Mouse (Mus musculus): Measurements from ENCODE around the gene Alb. TPM values are rescaled to one million over a fixed set of nuclear protein-coding genes. Genes with fewer than 3 reads are reported as not detected.

Alb gene
- polyA plus RNA-seq, 1 experiment from 2014 or later: 1.8 TPM

GRCm38 (mm10) chr5:90466806-90467205, 6.1 kb downstream of the Alb start:
- Histone ChIP-seq H3K4me3 (no peak overlapping the region), H3K4me1 (peaks cover 7% of the 10 kb centered on the region; the same call in 1 of the 2 replicates), H3K9ac (no peak overlapping the region), H3K27me3 (no peaks in the 10 kb centered on the region), H3K27ac (no peak overlapping the region), H3K36me3 (no peaks in the 10 kb centered on the region), H3K4me2 (no peak overlapping the region), H3K9me3 (no peaks in the 10 kb centered on the region)
- no peak for ATAC-seq (ENCODE audit: insufficient number of reproducible peaks, insufficient read depth, low FRiP score, low TSS enrichment, low read depth)
- 32% methylated on average over 4 of the region's 4 CpGs for WGBS

- Histone ChIP-seq H3K9ac (no peak overlapping the region), H3K27ac (no peak overlapping the region), H3K4me1 (peaks cover 7% of the 10 kb centered on the region; the same call in 1 of the 2 replicates), H3K4me2 (no peak overlapping the region), H3K4me3 (no peak overlapping the region), H3K36me3 (no peaks in the 10 kb centered on the region), H3K9me3 (no peaks in the 10 kb centered on the region), H3K27me3 (no peaks in the 10 kb centered on the region)
- no peak for ATAC-seq (ENCODE audit: insufficient number of reproducible peaks, insufficient read depth, low FRiP score, low TSS enrichment, low read depth)
- 15% methylated on average over 6 of the region's 6 CpGs for WGBS
Measured at GRCm38 (mm10) chr5:90467245-90467644, 6.5 kb downstream of the Alb start.

- H3K4me2 ChIP-seq: no peak overlapping the region
- H3K4me1 ChIP-seq: peaks cover 7% of the 10 kb centered on the region; the same call in 1 of the 2 replicates
- no peak overlapping the region for H3K4me3 ChIP-seq
- WGBS: 88% methylated on average over 3 of the region's 3 CpGs
- no peak for ATAC-seq (ENCODE audit: insufficient number of reproducible peaks, insufficient read depth, low FRiP score, low TSS enrichment, low read depth)
- no peaks in the 10 kb centered on the region for H3K9me3 ChIP-seq
- H3K9ac ChIP-seq: no peak overlapping the region
- H3K36me3 ChIP-seq: no peaks in the 10 kb centered on the region
- no peak overlapping the region for H3K27ac ChIP-seq
- no peaks in the 10 kb centered on the region for H3K27me3 ChIP-seq
Measured at GRCm38 (mm10) chr5:90470836-90471235, 10.1 kb downstream of the Alb start.

- Histone ChIP-seq H3K27me3 (no peaks in the 10 kb centered on the region), H3K36me3 (no peaks in the 10 kb centered on the region), H3K27ac (no peak overlapping the region), H3K9me3 (no peaks in the 10 kb centered on the region), H3K4me1 (no peaks in the 10 kb centered on the region), H3K9ac (no peak overlapping the region), H3K4me2 (no peak overlapping the region), H3K4me3 (no peak overlapping the region)
- ATAC-seq (ENCODE audit: insufficient number of reproducible peaks, insufficient read depth, low FRiP score, low TSS enrichment, low read depth): no peak
- WGBS: 89% methylated on average over 3 of the region's 4 CpGs
Measured at GRCm38 (mm10) chr5:90473902-90474301, 13.2 kb downstream of the Alb start.

- Histone ChIP-seq H3K36me3 (no peaks in the 10 kb centered on the region), H3K27me3 (no peaks in the 10 kb centered on the region), H3K4me1 (no peaks in the 10 kb centered on the region), H3K9me3 (no peaks in the 10 kb centered on the region), H3K9ac (no peak overlapping the region), H3K4me3 (no peak overlapping the region), H3K27ac (no peak overlapping the region), H3K4me2 (no peak overlapping the region)
- no peak for ATAC-seq (ENCODE audit: insufficient number of reproducible peaks, insufficient read depth, low FRiP score, low TSS enrichment, low read depth)
- WGBS: 90% methylated on average over 5 of the region's 5 CpGs
Measured at GRCm38 (mm10) chr5:90474369-90474768, 13.7 kb downstream of the Alb start.

- Histone ChIP-seq H3K4me3 (no peak overlapping the region), H3K27me3 (no peaks in the 10 kb centered on the region), H3K4me2 (no peak overlapping the region), H3K27ac (no peak overlapping the region), H3K9ac (no peak overlapping the region), H3K4me1 (no peaks in the 10 kb centered on the region), H3K36me3 (no peaks in the 10 kb centered on the region), H3K9me3 (no peaks in the 10 kb centered on the region)
- 89% methylated on average over 3 of the region's 3 CpGs for WGBS
- ATAC-seq (ENCODE audit: insufficient number of reproducible peaks, insufficient read depth, low FRiP score, low TSS enrichment, low read depth): no peak
Measured at GRCm38 (mm10) chr5:90476741-90477140, 16.0 kb downstream of the Alb start.

- Histone ChIP-seq H3K27ac (no peak overlapping the region), H3K4me3 (no peak overlapping the region), H3K9ac (no peak overlapping the region), H3K4me2 (no peak overlapping the region), H3K4me1 (no peaks in the 10 kb centered on the region), H3K36me3 (no peaks in the 10 kb centered on the region), H3K27me3 (no peaks in the 10 kb centered on the region), H3K9me3 (no peaks in the 10 kb centered on the region)
- WGBS: 78% methylated on average over 7 of the region's 7 CpGs
- no peak for ATAC-seq (ENCODE audit: insufficient number of reproducible peaks, insufficient read depth, low FRiP score, low TSS enrichment, low read depth)
Measured at GRCm38 (mm10) chr5:90477308-90478140, 16.8 kb downstream of the Alb start.

GRCm38 (mm10) chr5:90478886-90479285, 18.2 kb downstream of the Alb start:
- ATAC-seq (ENCODE audit: insufficient number of reproducible peaks, insufficient read depth, low FRiP score, low TSS enrichment, low read depth): no peak
- H3K4me1 ChIP-seq: no peaks in the 10 kb centered on the region
- H3K27me3 ChIP-seq: no peaks in the 10 kb centered on the region
- WGBS: 88% methylated on average over 1 of the region's 1 CpGs
- no peak overlapping the region for H3K4me3 ChIP-seq
- H3K27ac ChIP-seq: no peak overlapping the region
- H3K4me2 ChIP-seq: no peak overlapping the region
- H3K36me3 ChIP-seq: no peaks in the 10 kb centered on the region
- no peak overlapping the region for H3K9ac ChIP-seq
- no peaks in the 10 kb centered on the region for H3K9me3 ChIP-seq

GRCm38 (mm10) chr5:90485597-90485996, 24.9 kb downstream of the Alb start:
- WGBS: 86% methylated on average over 7 of the region's 7 CpGs
- no peak for ATAC-seq (ENCODE audit: insufficient number of reproducible peaks, insufficient read depth, low FRiP score, low TSS enrichment, low read depth)
- Histone ChIP-seq H3K27me3 (no peaks in the 10 kb centered on the region), H3K4me1 (no peaks in the 10 kb centered on the region), H3K9me3 (no peaks in the 10 kb centered on the region), H3K36me3 (no peaks in the 10 kb centered on the region), H3K27ac (no peak overlapping the region), H3K9ac (no peak overlapping the region), H3K4me3 (no peak overlapping the region), H3K4me2 (no peak overlapping the region)

GRCm38 (mm10) chr5:90488323-90488722, 27.6 kb downstream of the Alb start:
- Histone ChIP-seq H3K27ac (no peak overlapping the region), H3K27me3 (no peaks in the 10 kb centered on the region), H3K36me3 (no peaks in the 10 kb centered on the region), H3K4me1 (no peaks in the 10 kb centered on the region), H3K9me3 (no peaks in the 10 kb centered on the region), H3K4me2 (no peak overlapping the region), H3K9ac (no peak overlapping the region), H3K4me3 (no peak overlapping the region)
- ATAC-seq (ENCODE audit: insufficient number of reproducible peaks, insufficient read depth, low FRiP score, low TSS enrichment, low read depth): no peak
- 67% methylated on average over 7 of the region's 7 CpGs for WGBS

GRCm38 (mm10) chr5:90490518-90490917, 29.8 kb downstream of the Alb start, which contains the start of gene Afp:
Gene Afp (plus strand): TSS chr5:90490737.
- no peak within 1 kb of the TSS for H3K9ac ChIP-seq
- no peaks in the 10 kb centered on the region for H3K36me3 ChIP-seq
- no peak within 1 kb of the TSS for H3K4me2 ChIP-seq
- 83% methylated on average over 7 of the region's 7 CpGs for WGBS
- no peak within 1 kb of the TSS for H3K27ac ChIP-seq
- ATAC-seq (ENCODE audit: insufficient number of reproducible peaks, insufficient read depth, low FRiP score, low TSS enrichment, low read depth): no peak
- no peaks in the 10 kb centered on the region for H3K27me3 ChIP-seq
- H3K9me3 ChIP-seq: no peaks in the 10 kb centered on the region
- no peak within 1 kb of the TSS for H3K4me3 ChIP-seq
- H3K4me1 ChIP-seq: no peaks in the 10 kb centered on the region

GRCm38 (mm10) chr5:90492440-90492839, 31.7 kb downstream of the Alb start:
- ATAC-seq (ENCODE audit: insufficient number of reproducible peaks, insufficient read depth, low FRiP score, low TSS enrichment, low read depth): no peak
- 67% methylated on average over 9 of the region's 9 CpGs for WGBS
- H3K27me3 ChIP-seq: no peaks in the 10 kb centered on the region
- H3K27ac ChIP-seq: no peak overlapping the region
- peak overlapping the region; percentile 28 for H3K4me2 ChIP-seq
- no peak overlapping the region for H3K9ac ChIP-seq
- no peaks in the 10 kb centered on the region for H3K4me1 ChIP-seq
- H3K9me3 ChIP-seq: no peaks in the 10 kb centered on the region
- H3K36me3 ChIP-seq: no peaks in the 10 kb centered on the region
- no peak overlapping the region for H3K4me3 ChIP-seq
